Mouse (Mus musculus): ENCODE measurements around the gene Fpgs. TPM values are rescaled to one million over a fixed set of nuclear protein-coding genes. Genes with fewer than 3 reads are reported as not detected.

Fpgs gene
- polyA plus RNA-seq (2015; fragmentation: Nextera tagmentation; extraction: Ambion mirVana), result 49.7 and 56.2 TPM in 2 replicates

DNA sequence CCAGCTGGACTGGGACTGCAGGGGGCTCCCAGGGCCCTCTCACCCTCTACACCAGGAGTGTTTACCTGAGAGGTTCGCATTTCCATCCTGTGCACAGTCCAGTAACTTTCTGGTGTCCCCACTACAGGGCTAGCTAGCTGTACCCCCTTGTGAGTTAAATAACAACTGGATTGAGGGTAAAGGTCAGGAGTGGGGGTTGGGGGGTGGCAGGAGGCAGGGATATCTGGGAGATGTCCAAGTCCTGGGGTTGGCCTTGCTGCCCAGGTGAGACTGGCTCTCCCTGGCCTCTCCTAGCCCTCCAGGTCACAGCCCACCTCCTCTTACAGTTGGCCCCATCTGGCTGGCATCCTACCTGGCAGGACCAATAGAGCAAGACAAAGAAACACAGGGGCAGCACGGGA, at the start of gene Fpgs:
Gene Fpgs, minus strand, starts transcription at position 125 of the 401 bp plus-strand sequence.
- Histone ChIP-seq H3K27ac (ENCODE audit: low read length) (peak within 1 kb of the TSS; percentile 68), H3K4me1 (ENCODE audit: control insufficient read depth, low read depth, low read length) (peaks cover 5% of the 10 kb centered on the region; the same call in 1 of the 2 replicates), H3K9me3 (replicated peaks; ENCODE audit: control insufficient read depth, low read length) (no peaks in the 10 kb centered on the region), H3K9ac (ENCODE audit: low read depth, low read length) (no peak within 1 kb of the TSS), H3K4me2 (ENCODE audit: low read depth, low read length) (peak within 1 kb of the TSS; percentile 15), H3K27me3 (ENCODE audit: control insufficient read depth, insufficient read depth, low read depth, low read length) (no peaks in the 10 kb centered on the region), H3K4me3 (ENCODE audit: low read depth, low read length) (peak within 1 kb of the TSS; percentile 41), H3K36me3 (ENCODE audit: control insufficient read depth, insufficient read depth) (peaks cover 26% of the 10 kb centered on the region)
- 61% methylated on average over 2 of the region's 2 CpGs for WGBS (ENCODE audit: insufficient replicate concordance)
- ATAC-seq (ENCODE audit: low read depth), result peak; percentile 60

DNA sequence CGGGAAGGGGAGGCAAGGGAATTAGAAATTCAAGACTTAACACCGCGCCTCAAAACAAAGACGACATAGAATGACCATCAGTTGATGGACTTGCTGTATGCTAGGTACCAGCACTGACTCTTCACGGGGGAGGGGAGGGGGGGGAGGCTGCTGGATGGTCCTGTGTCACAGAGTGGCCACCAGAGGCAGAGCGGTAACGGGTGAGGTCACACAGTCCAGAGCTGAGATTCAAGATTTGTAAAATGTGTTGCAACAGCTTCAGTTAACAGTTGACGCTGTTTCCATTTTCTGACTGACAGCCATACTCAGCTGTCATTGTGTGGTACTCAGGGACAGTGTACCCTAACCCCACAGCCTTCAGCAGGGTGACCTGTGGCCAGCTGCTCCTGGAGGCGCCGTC, 48.2 kb upstream of the Fpgs start:
- Histone ChIP-seq H3K9ac (ENCODE audit: low read depth, low read length) (no peak overlapping the region), H3K27me3 (ENCODE audit: control insufficient read depth, insufficient read depth, low read depth, low read length) (no peaks in the 10 kb centered on the region), H3K4me3 (ENCODE audit: low read depth, low read length) (no peak overlapping the region), H3K36me3 (ENCODE audit: control insufficient read depth, insufficient read depth) (no peaks in the 10 kb centered on the region), H3K27ac (ENCODE audit: low read length) (no peak overlapping the region), H3K9me3 (replicated peaks; ENCODE audit: control insufficient read depth, low read length) (no peaks in the 10 kb centered on the region), H3K4me2 (ENCODE audit: low read depth, low read length) (no peak overlapping the region), H3K4me1 (ENCODE audit: control insufficient read depth, low read depth, low read length) (peaks cover 2% of the 10 kb centered on the region; the same call in 1 of the 2 replicates)
- ATAC-seq (ENCODE audit: low read depth), result peak; percentile 30
- 68% methylated on average over 10 of the region's 10 CpGs for WGBS (ENCODE audit: insufficient replicate concordance)

DNA sequence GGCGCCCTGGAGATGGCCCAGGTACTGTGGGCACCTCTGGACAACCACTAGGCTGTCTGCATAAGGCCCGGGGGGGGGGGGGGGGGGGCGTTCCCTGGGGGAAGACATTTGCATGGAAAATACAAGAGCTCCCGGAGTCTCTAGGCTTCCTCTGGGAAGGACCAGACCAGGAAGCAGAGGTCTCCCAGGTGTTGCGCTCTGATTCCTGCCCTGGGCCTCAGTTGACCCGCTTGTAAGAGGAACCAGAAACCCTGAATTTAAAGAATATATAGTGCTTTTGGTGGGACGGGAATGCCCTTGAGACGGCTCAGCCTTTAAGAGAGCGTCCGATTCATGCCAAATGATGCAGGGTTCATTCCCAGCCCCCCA, 47.7 kb upstream of the Fpgs start:
- 59% methylated on average over 9 of the region's 10 CpGs for WGBS (ENCODE audit: insufficient replicate concordance)
- H3K4me2 ChIP-seq (ENCODE audit: low read depth, low read length), result peak overlapping the region; percentile 42
- ATAC-seq (ENCODE audit: low read depth), result no peak
- H3K4me1 ChIP-seq (ENCODE audit: control insufficient read depth, low read depth, low read length), result peaks cover under 1% of the 10 kb centered on the region; the same call in 1 of the 2 replicates
- no peaks in the 10 kb centered on the region for H3K36me3 ChIP-seq (ENCODE audit: control insufficient read depth, insufficient read depth)
- H3K9ac ChIP-seq (ENCODE audit: low read depth, low read length), result no peak overlapping the region
- H3K4me3 ChIP-seq (ENCODE audit: low read depth, low read length), result peak overlapping the region; percentile 24
- no peaks in the 10 kb centered on the region for H3K9me3 ChIP-seq (replicated peaks; ENCODE audit: control insufficient read depth, low read length)
- H3K27ac ChIP-seq (ENCODE audit: low read length), result no peak overlapping the region
- H3K27me3 ChIP-seq (ENCODE audit: control insufficient read depth, insufficient read depth, low read depth, low read length), result no peaks in the 10 kb centered on the region

DNA sequence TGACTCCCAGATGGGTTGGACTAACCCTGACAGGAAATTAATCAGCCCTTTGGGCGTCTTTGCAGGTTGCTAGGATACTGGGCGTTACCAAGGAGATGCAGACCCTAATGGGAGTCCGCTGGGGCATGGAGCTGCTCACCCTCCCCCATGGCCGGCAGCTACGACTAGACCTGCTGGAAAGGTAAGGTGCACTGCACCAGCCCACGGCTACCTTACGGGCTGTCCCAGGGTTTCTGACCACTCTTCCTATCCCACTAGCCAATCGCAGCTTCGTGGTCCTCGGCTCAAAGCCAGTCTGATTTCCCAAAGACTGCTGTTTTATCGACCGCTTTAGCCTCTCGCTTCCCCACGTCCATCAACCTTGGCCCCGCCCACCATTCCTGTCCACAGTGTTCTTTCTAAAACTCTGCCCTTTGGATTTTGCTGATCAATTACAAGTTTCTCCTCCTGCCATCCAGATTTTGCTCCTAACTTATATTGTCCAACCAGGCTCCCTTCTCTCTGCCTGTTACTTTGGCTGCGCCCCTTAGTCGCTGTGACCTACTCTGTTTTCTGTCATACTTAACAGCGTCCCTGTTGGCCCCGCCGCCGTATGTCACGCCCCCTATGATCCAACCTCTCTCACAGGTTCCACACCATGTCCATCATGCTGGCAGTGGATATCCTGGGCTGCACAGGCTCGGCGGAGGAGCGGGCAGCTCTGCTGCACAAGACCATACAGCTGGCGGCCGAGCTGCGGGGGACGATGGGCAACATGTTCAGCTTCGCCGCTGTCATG, 47.1 kb upstream of the Fpgs start:
- H3K27ac ChIP-seq (ENCODE audit: low read length), result no peak overlapping the region

DNA sequence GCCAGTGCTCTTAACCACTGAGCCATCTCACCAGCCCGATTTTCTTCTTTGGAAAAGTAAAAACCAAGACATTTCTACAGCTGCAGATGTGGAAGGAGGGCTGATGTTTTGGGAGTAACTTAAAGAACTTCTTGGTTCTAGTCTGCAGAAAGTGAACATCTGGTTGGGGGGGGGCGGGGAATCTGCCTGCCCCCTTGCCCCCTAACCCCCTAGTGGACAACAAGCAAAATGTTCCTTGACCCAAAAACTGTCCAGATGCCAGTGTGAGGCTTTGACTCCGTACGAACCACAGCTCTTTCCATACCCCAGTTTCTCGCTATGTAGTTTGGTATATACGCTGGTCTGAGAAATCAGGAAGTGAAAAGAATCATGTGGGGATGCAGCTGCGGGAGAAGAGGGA, 46.3 kb upstream of the Fpgs start:
- no peaks in the 10 kb centered on the region for H3K9me3 ChIP-seq (replicated peaks; ENCODE audit: control insufficient read depth, low read length)
- 71% methylated on average over 7 of the region's 7 CpGs for WGBS (ENCODE audit: insufficient replicate concordance)
- no peak for ATAC-seq (ENCODE audit: low read depth)

More for the DNA sequence above, 47.1 kb upstream of the Fpgs start:
- WGBS (ENCODE audit: insufficient replicate concordance), result 62% methylated on average over 31 of the region's 31 CpGs
- peak overlapping the region; percentile 42 for H3K4me2 ChIP-seq (ENCODE audit: low read depth, low read length)
- H3K27me3 ChIP-seq (ENCODE audit: control insufficient read depth, insufficient read depth, low read depth, low read length), result no peaks in the 10 kb centered on the region
- no peaks in the 10 kb centered on the region for H3K36me3 ChIP-seq (ENCODE audit: control insufficient read depth, insufficient read depth)
- peak overlapping the region; percentile 24 for H3K4me3 ChIP-seq (ENCODE audit: low read depth, low read length)
- no peaks in the 10 kb centered on the region for H3K9me3 ChIP-seq (replicated peaks; ENCODE audit: control insufficient read depth, low read length)
- no peak overlapping the region for H3K9ac ChIP-seq (ENCODE audit: low read depth, low read length)
- peak; percentile 84 for ATAC-seq (ENCODE audit: low read depth)
- no peaks in the 10 kb centered on the region for H3K4me1 ChIP-seq (ENCODE audit: control insufficient read depth, low read depth, low read length)

DNA sequence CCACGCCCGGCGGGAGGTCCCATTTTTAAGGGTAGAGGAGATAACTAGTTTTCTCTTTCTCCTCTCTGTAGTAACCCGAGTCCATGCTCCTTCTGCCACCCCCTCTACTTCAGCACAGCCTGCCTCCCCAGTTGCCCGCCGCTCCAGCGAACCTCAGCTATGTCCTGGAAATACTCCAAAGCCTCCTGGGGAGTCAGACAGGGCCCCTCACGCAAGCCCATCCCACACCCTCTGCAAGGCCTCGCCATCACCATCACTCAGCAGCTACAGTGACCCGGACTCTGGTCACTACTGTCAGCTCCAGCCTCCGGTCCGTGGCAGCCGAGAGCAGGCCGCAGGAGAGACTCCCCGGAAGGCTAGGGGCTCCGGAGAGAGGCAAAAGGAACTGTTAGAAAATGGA, 45.1 kb upstream of the Fpgs start:
- H3K27ac ChIP-seq (ENCODE audit: low read length), result no peak overlapping the region
- H3K27me3 ChIP-seq (ENCODE audit: control insufficient read depth, insufficient read depth, low read depth, low read length), result no peaks in the 10 kb centered on the region
- H3K9me3 ChIP-seq (replicated peaks; ENCODE audit: control insufficient read depth, low read length), result no peaks in the 10 kb centered on the region
- WGBS (ENCODE audit: insufficient replicate concordance), result 74% methylated on average over 16 of the region's 16 CpGs
- no peak for ATAC-seq (ENCODE audit: low read depth)
- H3K4me1 ChIP-seq (ENCODE audit: control insufficient read depth, low read depth, low read length), result no peaks in the 10 kb centered on the region
- no peak overlapping the region for H3K4me3 ChIP-seq (ENCODE audit: low read depth, low read length)
- H3K4me2 ChIP-seq (ENCODE audit: low read depth, low read length), result no peak overlapping the region
- no peaks in the 10 kb centered on the region for H3K36me3 ChIP-seq (ENCODE audit: control insufficient read depth, insufficient read depth)
- no peak overlapping the region for H3K9ac ChIP-seq (ENCODE audit: low read depth, low read length)

More for the DNA sequence above, 46.3 kb upstream of the Fpgs start:
- no peak overlapping the region for H3K9ac ChIP-seq (ENCODE audit: low read depth, low read length)
- H3K27ac ChIP-seq (ENCODE audit: low read length), result no peak overlapping the region
- no peak overlapping the region for H3K4me3 ChIP-seq (ENCODE audit: low read depth, low read length)
- no peaks in the 10 kb centered on the region for H3K4me1 ChIP-seq (ENCODE audit: control insufficient read depth, low read depth, low read length)
- no peaks in the 10 kb centered on the region for H3K36me3 ChIP-seq (ENCODE audit: control insufficient read depth, insufficient read depth)
- H3K4me2 ChIP-seq (ENCODE audit: low read depth, low read length), result no peak overlapping the region
- H3K27me3 ChIP-seq (ENCODE audit: control insufficient read depth, insufficient read depth, low read depth, low read length), result no peaks in the 10 kb centered on the region

DNA sequence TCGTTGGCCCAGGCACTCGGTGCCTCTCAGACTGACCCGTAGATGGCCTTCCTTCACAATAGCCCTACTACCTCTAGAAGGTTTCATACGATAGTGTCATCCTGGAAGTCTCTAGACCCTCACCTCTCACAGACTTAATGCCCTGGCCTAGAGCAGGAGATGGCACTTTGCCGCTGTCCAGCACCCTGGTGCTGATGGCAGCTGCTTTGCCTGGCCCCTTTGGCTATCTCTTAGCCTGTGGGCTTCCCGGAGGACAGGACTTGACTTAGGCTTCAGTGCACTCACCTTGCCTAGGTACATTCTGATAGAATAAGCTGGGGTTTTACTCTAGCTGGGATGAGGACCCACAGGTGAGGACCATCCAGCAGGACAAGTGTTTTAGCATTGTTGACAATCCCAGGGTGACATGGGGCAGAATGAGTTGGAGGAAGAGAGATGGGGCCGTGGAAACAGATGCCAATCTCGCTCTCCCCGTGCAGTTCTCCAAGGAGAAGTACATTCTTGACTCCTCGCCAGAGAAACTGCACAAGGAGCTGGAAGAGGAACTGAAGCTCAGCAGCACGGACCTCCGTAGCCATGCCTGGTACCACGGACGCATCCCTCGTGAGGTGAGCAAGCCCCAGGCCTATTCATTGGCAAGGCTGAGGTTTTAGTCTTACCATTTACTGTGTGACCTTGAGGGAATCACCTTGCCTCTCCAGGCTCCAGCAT, 40.5 kb upstream of the Fpgs start:
- no peak for ATAC-seq (ENCODE audit: low read depth)
- Histone ChIP-seq H3K9me3 (replicated peaks; ENCODE audit: control insufficient read depth, low read length) (no peaks in the 10 kb centered on the region), H3K27ac (ENCODE audit: low read length) (no peak overlapping the region), H3K9ac (ENCODE audit: low read depth, low read length) (no peak overlapping the region), H3K4me1 (ENCODE audit: control insufficient read depth, low read depth, low read length) (no peaks in the 10 kb centered on the region), H3K36me3 (ENCODE audit: control insufficient read depth, insufficient read depth) (no peaks in the 10 kb centered on the region), H3K4me3 (ENCODE audit: low read depth, low read length) (no peak overlapping the region), H3K4me2 (ENCODE audit: low read depth, low read length) (no peak overlapping the region), H3K27me3 (ENCODE audit: control insufficient read depth, insufficient read depth, low read depth, low read length) (peaks cover 13% of the 10 kb centered on the region; the same call in 1 of the 2 replicates)
- 59% methylated on average over 15 of the region's 15 CpGs for WGBS (ENCODE audit: insufficient replicate concordance)

DNA sequence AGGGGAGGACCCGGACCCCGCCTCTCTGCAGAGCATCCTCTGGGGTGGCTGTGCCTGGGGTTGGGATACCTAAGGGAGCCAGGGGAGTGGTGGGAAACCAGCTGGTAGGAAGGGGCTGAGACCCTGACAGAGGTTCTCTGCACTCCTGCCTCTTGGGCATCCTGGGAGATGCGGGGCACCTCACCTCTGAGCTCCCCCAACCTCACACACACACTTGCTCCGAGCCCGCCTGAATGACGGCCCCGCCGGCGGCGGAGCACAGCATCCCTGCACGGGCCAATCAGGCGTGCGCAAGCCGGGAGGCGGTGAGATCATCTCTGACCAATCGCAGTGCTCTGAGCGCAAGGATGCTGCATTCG, 38.2 kb upstream of the Fpgs start:
- Histone ChIP-seq H3K4me2 (ENCODE audit: low read depth, low read length) (no peak overlapping the region), H3K9me3 (replicated peaks; ENCODE audit: control insufficient read depth, low read length) (no peaks in the 10 kb centered on the region), H3K9ac (ENCODE audit: low read depth, low read length) (no peak overlapping the region), H3K4me1 (ENCODE audit: control insufficient read depth, low read depth, low read length) (no peaks in the 10 kb centered on the region), H3K27ac (ENCODE audit: low read length) (no peak overlapping the region), H3K4me3 (ENCODE audit: low read depth, low read length) (no peak overlapping the region), H3K27me3 (ENCODE audit: control insufficient read depth, insufficient read depth, low read depth, low read length) (peaks cover 13% of the 10 kb centered on the region; the same call in 1 of the 2 replicates), H3K36me3 (ENCODE audit: control insufficient read depth, insufficient read depth) (no peaks in the 10 kb centered on the region)
- WGBS (ENCODE audit: insufficient replicate concordance), result 63% methylated on average over 18 of the region's 18 CpGs
- no peak for ATAC-seq (ENCODE audit: low read depth)

Measured in liver, embryonic 16.5 days (tissue).